Mouse (Mus musculus): ENCODE results near the gene Olfr734. TPM values are rescaled to one million over a fixed set of nuclear protein-coding genes. Genes with fewer than 3 reads are reported as not detected.

Olfr734 gene
- polyA plus RNA-seq (2012; rRNA removed): not detected in 2 replicates

GRCm38 (mm10) chr14:50326661-50327060, at the start of gene Olfr734:
Gene Olfr734, minus strand, starts transcription at chr14:50326761.
- no peak for DNase-seq (ENCODE audit: low read depth)

- no peak for DNase-seq (ENCODE audit: low read depth)
These were observed 37.0 kb upstream of the Olfr734 start for GRCm38 (mm10) chr14:50363561-50363960.

GRCm38 (mm10) chr14:50360480-50360879, 33.9 kb upstream of the Olfr734 start:
- no peak for DNase-seq (ENCODE audit: low read depth)

- no peak for DNase-seq (ENCODE audit: low read depth)
These were observed 31.0 kb upstream of the Olfr734 start, which contains the start of gene Tlr11 for GRCm38 (mm10) chr14:50357593-50357992. Gene Tlr11, plus strand, starts transcription at chr14:50357914.

- DNase-seq (ENCODE audit: low read depth): no peak
These were observed 30.2 kb upstream of the Olfr734 start for GRCm38 (mm10) chr14:50356725-50357124.

GRCm38 (mm10) chr14:50352438-50352837, 25.9 kb upstream of the Olfr734 start:
- no peak for DNase-seq (ENCODE audit: low read depth)

- DNase-seq (ENCODE audit: low read depth): no peak
These were observed 22.2 kb upstream of the Olfr734 start, which contains the start of gene Olfr735 for GRCm38 (mm10) chr14:50348796-50349195. Gene Olfr735, minus strand, starts transcription at chr14:50348872.

- no peak for DNase-seq (ENCODE audit: low read depth)
These were observed 25.1 kb downstream of the Olfr734 start, which contains the start of gene Olfr733 for GRCm38 (mm10) chr14:50301422-50301821. Gene Olfr733, minus strand, starts transcription at chr14:50301522.

GRCm38 (mm10) chr14:50284106-50284505, 42.5 kb downstream of the Olfr734 start, which contains the start of gene Olfr732:
Gene Olfr732, minus strand, starts transcription at chr14:50284206.
- no peak for DNase-seq (ENCODE audit: low read depth)

Other genes starting within 250 kb of the Olfr734 start
- gene Olfr726, start 235.8 kb downstream of the Olfr734 start, polyA plus RNA-seq (2012; rRNA removed): not detected in 2 replicates
- gene Olfr727, start 203.6 kb downstream of the Olfr734 start, polyA plus RNA-seq (2012; rRNA removed): not detected in 2 replicates
- gene Olfr728, start 184.1 kb downstream of the Olfr734 start, polyA plus RNA-seq (2012; rRNA removed): not detected in 2 replicates
- gene Olfr729, start 173.9 kb downstream of the Olfr734 start, polyA plus RNA-seq (2012; rRNA removed): not detected in 2 replicates
- gene Olfr730, start 138.6 kb downstream of the Olfr734 start, polyA plus RNA-seq (2012; rRNA removed): not detected in 2 replicates
- 0.03 TPM in 1 of 2 replicates, not detected in the other for gene Olfr731, start 84.9 kb downstream of the Olfr734 start, polyA plus RNA-seq (2012; rRNA removed)
- not detected in 2 replicates for gene Olfr732, start 42.6 kb downstream of the Olfr734 start, polyA plus RNA-seq (2012; rRNA removed)
- gene Olfr733, start 25.2 kb downstream of the Olfr734 start, polyA plus RNA-seq (2012; rRNA removed): 0.18 TPM in 1 of 2 replicates, not detected in the other
- gene Olfr735, start 22.1 kb upstream of the Olfr734 start, polyA plus RNA-seq (2012; rRNA removed): 0.11 and 0.55 TPM in 2 replicates
- gene Tlr11, start 31.2 kb upstream of the Olfr734 start, polyA plus RNA-seq (2012; rRNA removed): 0.23 and 0.35 TPM in 2 replicates
- gene Olfr736, start 54.4 kb upstream of the Olfr734 start, polyA plus RNA-seq (2012; rRNA removed): not detected in 2 replicates
- gene Olfr738, start 80.8 kb upstream of the Olfr734 start, polyA plus RNA-seq (2012; rRNA removed): not detected in 2 replicates
- gene Olfr739, start 91.9 kb upstream of the Olfr734 start, polyA plus RNA-seq (2012; rRNA removed): not detected in 2 replicates
- not detected in 2 replicates for gene Olfr740, start 118.8 kb upstream of the Olfr734 start, polyA plus RNA-seq (2012; rRNA removed)
- gene Olfr741, start 146.0 kb upstream of the Olfr734 start, polyA plus RNA-seq (2012; rRNA removed): not detected in 2 replicates
- gene Olfr742, start 176.8 kb upstream of the Olfr734 start, polyA plus RNA-seq (2012; rRNA removed): not detected in 2 replicates
- gene Olfr743, start 195.1 kb upstream of the Olfr734 start, polyA plus RNA-seq (2012; rRNA removed): not detected in 2 replicates

Data from gonadal fat pad, adult 2 months (tissue).